Mouse (Mus musculus): ENCODE results near the gene Cbl. TPM values are rescaled to one million over a fixed set of nuclear protein-coding genes. Genes with fewer than 3 reads are reported as not detected.

Cbl gene
- polyA plus RNA-seq, 1 experiment from 2014 or later: 21.1 TPM

- Histone ChIP-seq H3K27me3 (ENCODE audit: insufficient read depth, poor library complexity, severe bottlenecking) (no peaks in the 10 kb centered on the region), H3K4me1 (replicated peaks) (peaks cover 29% of the 10 kb centered on the region), H3K27ac (no peak within 1 kb of the TSS), H3K9me3 (no peaks in the 10 kb centered on the region), H3K36me3 (peaks cover 44% of the 10 kb centered on the region), H3K4me3 (no peak within 1 kb of the TSS)
- DNase-seq (ENCODE audit: low spot score): no peak
- 61% methylated on average over 9 of the region's 9 CpGs for WGBS
Measured at GRCm38 (mm10) chr9:44101490-44101889, 132.4 kb downstream of the Cbl start, which contains the start of gene Mfrp. Gene Mfrp, plus strand, starts transcription at chr9:44101729.

DNA sequence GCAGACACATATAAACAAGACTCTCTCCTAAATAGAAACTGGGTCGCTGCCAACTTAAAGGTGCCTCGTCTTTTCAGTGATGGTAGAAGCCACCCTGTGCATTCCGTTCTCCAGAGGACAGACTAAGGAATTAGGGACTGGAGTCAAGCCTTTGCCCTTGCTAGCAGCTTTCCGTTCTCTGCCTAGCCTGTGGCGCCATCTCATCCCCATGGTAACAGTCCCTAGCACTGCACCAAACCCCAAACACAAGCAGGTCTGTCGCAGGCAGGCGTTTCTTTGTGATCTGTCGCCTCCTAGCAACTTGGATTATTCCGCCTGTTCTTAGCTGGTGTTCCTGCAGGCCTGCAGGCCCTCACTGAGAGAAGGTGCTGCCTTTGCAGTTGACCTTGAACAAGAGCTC, 137.3 kb downstream of the Cbl start:
- Histone ChIP-seq H3K36me3 (peaks cover 22% of the 10 kb centered on the region), H3K4me1 (replicated peaks) (peaks cover 23% of the 10 kb centered on the region), H3K4me3 (no peak overlapping the region), H3K27ac (0 out of 2 replicates have a peak overlapping the region, but pooled peaks have one; percentile 9), H3K27me3 (ENCODE audit: insufficient read depth, poor library complexity, severe bottlenecking) (no peaks in the 10 kb centered on the region), H3K9me3 (no peaks in the 10 kb centered on the region)
- 27% methylated on average over 9 of the region's 9 CpGs for WGBS
- DNase-seq (ENCODE audit: low spot score): peak; percentile 58

DNA sequence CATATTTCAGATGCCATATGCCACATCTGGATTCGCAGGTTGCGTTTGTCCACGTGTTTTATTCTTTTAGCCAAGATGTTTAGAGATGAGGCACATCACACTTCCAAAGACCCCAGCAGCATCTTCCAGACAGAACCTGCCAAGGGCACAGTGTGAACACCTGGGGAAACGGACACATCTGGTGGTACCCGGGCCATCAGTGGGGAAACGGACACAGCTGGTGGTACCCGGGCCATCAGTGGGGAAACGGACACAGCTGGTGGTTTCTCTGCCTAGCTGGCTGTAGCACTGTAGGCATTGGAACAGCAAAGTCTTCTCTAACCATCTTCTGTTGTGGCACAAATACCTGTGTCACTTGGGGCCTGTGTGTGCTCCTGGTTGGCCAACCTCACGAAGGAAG, 138.1 kb downstream of the Cbl start:
- Histone ChIP-seq H3K36me3 (peaks cover 27% of the 10 kb centered on the region), H3K9me3 (no peaks in the 10 kb centered on the region), H3K27me3 (ENCODE audit: insufficient read depth, poor library complexity, severe bottlenecking) (no peaks in the 10 kb centered on the region), H3K4me3 (no peak overlapping the region), H3K27ac (no peak overlapping the region), H3K4me1 (replicated peaks) (peaks cover 19% of the 10 kb centered on the region)
- 89% methylated on average over 9 of the region's 9 CpGs for WGBS
- no peak for DNase-seq (ENCODE audit: low spot score)

- 87% methylated on average over 3 of the region's 3 CpGs for WGBS
- H3K27ac ChIP-seq: no peak overlapping the region
- H3K4me1 ChIP-seq (replicated peaks): peaks cover 24% of the 10 kb centered on the region
- H3K9me3 ChIP-seq: no peaks in the 10 kb centered on the region
- no peak overlapping the region for H3K4me3 ChIP-seq
- peaks cover 34% of the 10 kb centered on the region for H3K36me3 ChIP-seq
- no peak for DNase-seq (ENCODE audit: low spot score)
- H3K27me3 ChIP-seq (ENCODE audit: insufficient read depth, poor library complexity, severe bottlenecking): peaks cover 3% of the 10 kb centered on the region
Measured at GRCm38 (mm10) chr9:44094737-44095136, 139.1 kb downstream of the Cbl start.

GRCm38 (mm10) chr9:44093612-44094503, 140.0 kb downstream of the Cbl start:
- peak; percentile 77 for DNase-seq (ENCODE audit: low spot score)
- Histone ChIP-seq H3K36me3 (peaks cover 40% of the 10 kb centered on the region), H3K27me3 (ENCODE audit: insufficient read depth, poor library complexity, severe bottlenecking) (peaks cover 12% of the 10 kb centered on the region), H3K27ac (no peak overlapping the region), H3K9me3 (no peaks in the 10 kb centered on the region), H3K4me3 (no peak overlapping the region), H3K4me1 (replicated peaks) (peaks cover 33% of the 10 kb centered on the region)
- WGBS: 33% methylated on average over 24 of the region's 24 CpGs

Other genes starting within 250 kb of the Cbl start
- 0.14 TPM in 1 of 2 replicates, not detected in the other for gene Thy1, start 190.7 kb downstream of the Cbl start, polyA plus RNA-seq (2016; fragmentation: Nextera tagmentation; extraction: Ambion mirVana)
- gene Usp2, start 167.0 kb downstream of the Cbl start, polyA plus RNA-seq (2016; fragmentation: Nextera tagmentation; extraction: Ambion mirVana): 13.5 and 14.3 TPM in 2 replicates
- gene Mfrp, start 132.3 kb downstream of the Cbl start, polyA plus RNA-seq (2016; fragmentation: Nextera tagmentation; extraction: Ambion mirVana): 0.14 and 0.30 TPM in 2 replicates
- 0.31 and 1.1 TPM in 2 replicates for gene C1qtnf5, start 126.8 kb downstream of the Cbl start, polyA plus RNA-seq (2016; fragmentation: Nextera tagmentation; extraction: Ambion mirVana)
- gene Gm49380, start 120.5 kb downstream of the Cbl start, polyA plus RNA-seq (2016; fragmentation: Nextera tagmentation; extraction: Ambion mirVana): 0.22 and 0.75 TPM in 2 replicates
- gene Rnf26, start 120.5 kb downstream of the Cbl start, polyA plus RNA-seq (2016; fragmentation: Nextera tagmentation; extraction: Ambion mirVana): 75.6 and 76.9 TPM in 2 replicates
- gene Mcam, start 99.6 kb downstream of the Cbl start, polyA plus RNA-seq (2016; fragmentation: Nextera tagmentation; extraction: Ambion mirVana): 10.8 and 11.2 TPM in 2 replicates
- gene Ccdc153, start 6.6 kb upstream of the Cbl start, polyA plus RNA-seq (2016; fragmentation: Nextera tagmentation; extraction: Ambion mirVana): not detected in 2 replicates
- gene Pdzd3, start 17.4 kb upstream of the Cbl start, polyA plus RNA-seq (2016; fragmentation: Nextera tagmentation; extraction: Ambion mirVana): 0.14 TPM in 1 of 2 replicates, not detected in the other
- 2.4 and 3.3 TPM in 2 replicates for gene Nlrx1, start 34.5 kb upstream of the Cbl start, polyA plus RNA-seq (2016; fragmentation: Nextera tagmentation; extraction: Ambion mirVana)
- 4.3 and 7.2 TPM in 2 replicates for gene Abcg4, start 54.6 kb upstream of the Cbl start, polyA plus RNA-seq (2016; fragmentation: Nextera tagmentation; extraction: Ambion mirVana)
- 30.0 and 30.7 TPM in 2 replicates for gene Hinfp, start 71.6 kb upstream of the Cbl start, polyA plus RNA-seq (2016; fragmentation: Nextera tagmentation; extraction: Ambion mirVana)
- 9.8 and 17.5 TPM in 2 replicates for gene C2cd2l, start 86.2 kb upstream of the Cbl start, polyA plus RNA-seq (2016; fragmentation: Nextera tagmentation; extraction: Ambion mirVana)
- 46.2 and 46.7 TPM in 2 replicates for gene Dpagt1, start 92.0 kb upstream of the Cbl start, polyA plus RNA-seq (2016; fragmentation: Nextera tagmentation; extraction: Ambion mirVana)
- 548 and 554 TPM in 2 replicates for gene H2afx, start 100.6 kb upstream of the Cbl start, polyA plus RNA-seq (2016; fragmentation: Nextera tagmentation; extraction: Ambion mirVana)
- gene Hmbs, start 110.2 kb upstream of the Cbl start, polyA plus RNA-seq (2016; fragmentation: Nextera tagmentation; extraction: Ambion mirVana): 155 and 184 TPM in 2 replicates
- gene Vps11, start 127.6 kb upstream of the Cbl start, polyA plus RNA-seq (2016; fragmentation: Nextera tagmentation; extraction: Ambion mirVana): 30.9 and 34.8 TPM in 2 replicates
- gene Hyou1, start 145.4 kb upstream of the Cbl start, polyA plus RNA-seq (2016; fragmentation: Nextera tagmentation; extraction: Ambion mirVana): 35.8 and 39.4 TPM in 2 replicates
- 20.8 and 28.9 TPM in 2 replicates for gene Slc37a4, start 162.8 kb upstream of the Cbl start, polyA plus RNA-seq (2016; fragmentation: Nextera tagmentation; extraction: Ambion mirVana)
- 1,836 and 2,161 TPM in 2 replicates for gene Rps25, start 173.1 kb upstream of the Cbl start, polyA plus RNA-seq (2016; fragmentation: Nextera tagmentation; extraction: Ambion mirVana)
- gene Trappc4, start 173.6 kb upstream of the Cbl start, polyA plus RNA-seq (2016; fragmentation: Nextera tagmentation; extraction: Ambion mirVana): 213 and 282 TPM in 2 replicates
- gene Ccdc84, start 184.5 kb upstream of the Cbl start, polyA plus RNA-seq (2016; fragmentation: Nextera tagmentation; extraction: Ambion mirVana): 25.2 and 27.7 TPM in 2 replicates
- not detected in 2 replicates for gene Foxr1, start 207.1 kb upstream of the Cbl start, polyA plus RNA-seq (2016; fragmentation: Nextera tagmentation; extraction: Ambion mirVana)
- 0.14 TPM in 1 of 2 replicates, not detected in the other for gene Upk2, start 220.9 kb upstream of the Cbl start, polyA plus RNA-seq (2016; fragmentation: Nextera tagmentation; extraction: Ambion mirVana)
- gene Bcl9l, start 248.8 kb upstream of the Cbl start, polyA plus RNA-seq (2016; fragmentation: Nextera tagmentation; extraction: Ambion mirVana): 4.6 and 7.3 TPM in 2 replicates

All from hindbrain, embryonic 10.5 days (tissue).